Mouse (Mus musculus) midbrain, embryonic 14.5 days (tissue): ENCODE data around the gene Pigw. TPM values are rescaled to one million over a fixed set of nuclear protein-coding genes. Genes with fewer than 3 reads are reported as not detected.

Experiments used
- ATAC-seq: fragments of 200-750 bp; cut with Nextera tagmentation; 2 replicates; pipeline ENCODE4 v1.8.0; 2017; ENCODE audit warnings: moderate number of reproducible peaks, moderate library complexity; ENCODE audit not compliant: low FRiP score, low TSS enrichment
- DNase-seq: peaks from one replicate; pipeline ENCODE4 v3.0.0-alpha.2; 2015
- H3K27ac ChIP-seq: fragments of 300-500 bp; sonication (generic); replicated peaks from 2 replicates; pipeline ENCODE4 v1.5.1; 2014; ENCODE audit warnings: mild to moderate bottlenecking, low read depth, low read length, moderate library complexity
- H3K27me3 ChIP-seq: fragments of 300-500 bp; sonication (generic); 2 replicates; pipeline ENCODE4 v1.6.1; 2014; ENCODE audit warnings: low read length, control low read depth, mixed read lengths; ENCODE audit not compliant: control insufficient read depth, insufficient read depth
- H3K36me3 ChIP-seq: fragments of 300-500 bp; sonication (generic); 2 replicates; pipeline ENCODE4 v1.6.1; 2014; ENCODE audit warnings: low read length, control low read depth; ENCODE audit not compliant: control insufficient read depth, insufficient read depth
- H3K4me1 ChIP-seq: fragments of 300-500 bp; sonication (generic); 2 replicates; pipeline ENCODE4 v1.6.1; 2014; ENCODE audit warnings: mild to moderate bottlenecking, antibody characterized with exemption, low read length, control low read depth; ENCODE audit not compliant: control insufficient read depth, insufficient read depth
- H3K4me2 ChIP-seq: fragments of 300-500 bp; sonication (generic); 2 replicates; pipeline ENCODE4 v1.6.1; 2014; ENCODE audit warnings: mild to moderate bottlenecking, low read length, moderate library complexity
- H3K4me3 ChIP-seq: fragments of 300-500 bp; sonication (generic); replicated peaks from 2 replicates; pipeline ENCODE4 v1.5.1; 2014; ENCODE audit warnings: low read depth, low read length
- H3K9ac ChIP-seq: fragments of 300-500 bp; sonication (generic); replicated peaks from 2 replicates; pipeline ENCODE4 v1.6.1; 2014; ENCODE audit warnings: mild to moderate bottlenecking, low read length, moderate library complexity
- H3K9me3 ChIP-seq: fragments of 300-500 bp; sonication (generic); 2 replicates; pipeline ENCODE4 v1.6.1; 2016; ENCODE audit warnings: low read length, control low read depth, mixed read lengths; ENCODE audit not compliant: control insufficient read depth
- WGBS: fragments of 180-500 bp; shearing (Covaris S2); extraction: QIAGEN DNeasy Blood & Tissue Kit; methylation state at CpG from one replicate; pipeline ENCODE4 v1.1.7; 2014; 5-methylcytosine and 5-hydroxymethylcytosine counted together
- polyA plus RNA-seq: library from polyadenylated mRNA; unstranded; fragments of >200 nt; fragmentation: Nextera tagmentation; extraction: Ambion mirVana; gene quantifications from 2 replicates; pipeline ENCODE4 v1.2.1, GENCODE M21; 2014

Pigw gene
- polyA plus RNA-seq, 1 experiment from 2014 or later = 3.4 TPM

- peak overlapping the region; percentile 97 for H3K9ac ChIP-seq
- H3K36me3 ChIP-seq = no peaks in the 10 kb centered on the region
- H3K4me2 ChIP-seq = peak overlapping the region; percentile 78
- H3K9me3 ChIP-seq = no peaks in the 10 kb centered on the region
- H3K27ac ChIP-seq = peak overlapping the region; percentile 99
- ATAC-seq (no peak), DNase-seq (no peak)
- peaks cover 19% of the 10 kb centered on the region for H3K4me1 ChIP-seq
- WGBS = 84% methylated on average over 4 of the region's 4 CpGs
- no peaks in the 10 kb centered on the region for H3K27me3 ChIP-seq
- H3K4me3 ChIP-seq = peak overlapping the region; percentile 86
These were observed 8.5 kb downstream of the Pigw start for GRCm38 (mm10) chr11:84871548-84872069.

GRCm38 (mm10) chr11:84871046-84871445 is 9.0 kb downstream of the Pigw start:
- peak; percentile 64 for DNase-seq

GRCm38 (mm10) chr11:84870337-84871043 is 9.6 kb downstream of the Pigw start, which contains the start of gene Ggnbp2:
Gene Ggnbp2, minus strand, starts transcription at chr11:84870817.
- peak; percentile 87 for ATAC-seq
- no peaks in the 10 kb centered on the region for H3K36me3 ChIP-seq
- H3K27ac ChIP-seq = peak within 1 kb of the TSS; percentile 99
- H3K9me3 ChIP-seq = no peaks in the 10 kb centered on the region
- no peaks in the 10 kb centered on the region for H3K27me3 ChIP-seq
- H3K4me1 ChIP-seq = peaks cover 19% of the 10 kb centered on the region
- WGBS = under 1% methylated on average over 60 of the region's 62 CpGs
- H3K9ac ChIP-seq = peak within 1 kb of the TSS; percentile 97
- H3K4me3 ChIP-seq = peak within 1 kb of the TSS; percentile 86
- DNase-seq = peak; percentile 96
- peak within 1 kb of the TSS; percentile 78 for H3K4me2 ChIP-seq

More at GRCm38 (mm10) chr11:84871046-84871445, 9.0 kb downstream of the Pigw start:
- no peaks in the 10 kb centered on the region for H3K9me3 ChIP-seq
- H3K4me2 ChIP-seq = peak overlapping the region; percentile 78
- H3K36me3 ChIP-seq = no peaks in the 10 kb centered on the region
- peak overlapping the region; percentile 99 for H3K27ac ChIP-seq
- peak overlapping the region; percentile 97 for H3K9ac ChIP-seq
- H3K4me3 ChIP-seq = peak overlapping the region; percentile 86
- no peak for ATAC-seq
- under 1% methylated on average over 10 of the region's 10 CpGs for WGBS
- no peaks in the 10 kb centered on the region for H3K27me3 ChIP-seq
- H3K4me1 ChIP-seq = peaks cover 19% of the 10 kb centered on the region

- ATAC-seq = peak; percentile 86
- peak overlapping the region; percentile 80 for H3K9ac ChIP-seq
- WGBS = under 1% methylated on average over 52 of the region's 61 CpGs
These were observed 10.4 kb downstream of the Pigw start for GRCm38 (mm10) chr11:84869537-84870232.

GRCm38 (mm10) chr11:84868786-84869259 is 11.3 kb downstream of the Pigw start:
- peaks cover 19% of the 10 kb centered on the region for H3K4me1 ChIP-seq

More at GRCm38 (mm10) chr11:84869537-84870232, 10.4 kb downstream of the Pigw start:
- no peaks in the 10 kb centered on the region for H3K9me3 ChIP-seq
- DNase-seq = peak; percentile 98
- H3K4me1 ChIP-seq = peaks cover 19% of the 10 kb centered on the region
- peak overlapping the region; percentile 86 for H3K4me3 ChIP-seq
- H3K4me2 ChIP-seq = peak overlapping the region; percentile 66
- no peaks in the 10 kb centered on the region for H3K36me3 ChIP-seq
- no peaks in the 10 kb centered on the region for H3K27me3 ChIP-seq
- H3K27ac ChIP-seq = peak overlapping the region; percentile 99

GRCm38 (mm10) chr11:84867586-84867985 is 12.5 kb downstream of the Pigw start:
- Histone ChIP-seq H3K27me3 (no peaks in the 10 kb centered on the region), H3K9me3 (no peaks in the 10 kb centered on the region), H3K4me3 (0 out of 2 replicates have a peak overlapping the region, but pooled peaks have one; percentile 8), H3K27ac (no peak overlapping the region), H3K4me2 (peak overlapping the region; percentile 32), H3K4me1 (peaks cover 19% of the 10 kb centered on the region), H3K36me3 (peaks cover 2% of the 10 kb centered on the region; the same call in 1 of the 2 replicates), H3K9ac (no peak overlapping the region)
- ATAC-seq (no peak), DNase-seq (no peak)
- WGBS = 93% methylated on average over 2 of the region's 2 CpGs

More at GRCm38 (mm10) chr11:84868786-84869259, 11.3 kb downstream of the Pigw start:
- no peak for ATAC-seq
- peak overlapping the region; percentile 86 for H3K4me3 ChIP-seq
- H3K27ac ChIP-seq = no peak overlapping the region; the same call in 1 of the 2 replicates
- no peaks in the 10 kb centered on the region for H3K36me3 ChIP-seq
- peak overlapping the region; percentile 66 for H3K4me2 ChIP-seq
- no peak for DNase-seq
- H3K9ac ChIP-seq = peak overlapping the region; percentile 80
- 16% methylated on average over 7 of the region's 7 CpGs for WGBS
- H3K27me3 ChIP-seq = no peaks in the 10 kb centered on the region
- no peaks in the 10 kb centered on the region for H3K9me3 ChIP-seq

- no peak for DNase-seq
These were observed 14.8 kb downstream of the Pigw start for GRCm38 (mm10) chr11:84865268-84865667.

GRCm38 (mm10) chr11:84855285-84855684 is 24.8 kb downstream of the Pigw start:
- WGBS = 95% methylated on average over 6 of the region's 6 CpGs
- Histone ChIP-seq H3K27ac (no peak overlapping the region), H3K27me3 (no peaks in the 10 kb centered on the region), H3K4me1 (no peaks in the 10 kb centered on the region), H3K4me3 (no peak overlapping the region), H3K9ac (no peak overlapping the region), H3K4me2 (no peak overlapping the region), H3K36me3 (peaks cover 68% of the 10 kb centered on the region), H3K9me3 (no peaks in the 10 kb centered on the region)
- ATAC-seq = no peak
- DNase-seq = no peak

More at GRCm38 (mm10) chr11:84865268-84865667, 14.8 kb downstream of the Pigw start:
- H3K4me3 ChIP-seq = no peak overlapping the region
- H3K36me3 ChIP-seq = peaks cover 10% of the 10 kb centered on the region
- no peaks in the 10 kb centered on the region for H3K9me3 ChIP-seq
- H3K4me1 ChIP-seq = peaks cover 13% of the 10 kb centered on the region
- no peak for ATAC-seq
- no peak overlapping the region for H3K27ac ChIP-seq
- no peaks in the 10 kb centered on the region for H3K27me3 ChIP-seq
- H3K9ac ChIP-seq = no peak overlapping the region
- H3K4me2 ChIP-seq = no peak overlapping the region
- 90% methylated on average over 2 of the region's 2 CpGs for WGBS
